Mouse (Mus musculus): ENCODE results near the gene Perp.

Perp gene

DNA sequence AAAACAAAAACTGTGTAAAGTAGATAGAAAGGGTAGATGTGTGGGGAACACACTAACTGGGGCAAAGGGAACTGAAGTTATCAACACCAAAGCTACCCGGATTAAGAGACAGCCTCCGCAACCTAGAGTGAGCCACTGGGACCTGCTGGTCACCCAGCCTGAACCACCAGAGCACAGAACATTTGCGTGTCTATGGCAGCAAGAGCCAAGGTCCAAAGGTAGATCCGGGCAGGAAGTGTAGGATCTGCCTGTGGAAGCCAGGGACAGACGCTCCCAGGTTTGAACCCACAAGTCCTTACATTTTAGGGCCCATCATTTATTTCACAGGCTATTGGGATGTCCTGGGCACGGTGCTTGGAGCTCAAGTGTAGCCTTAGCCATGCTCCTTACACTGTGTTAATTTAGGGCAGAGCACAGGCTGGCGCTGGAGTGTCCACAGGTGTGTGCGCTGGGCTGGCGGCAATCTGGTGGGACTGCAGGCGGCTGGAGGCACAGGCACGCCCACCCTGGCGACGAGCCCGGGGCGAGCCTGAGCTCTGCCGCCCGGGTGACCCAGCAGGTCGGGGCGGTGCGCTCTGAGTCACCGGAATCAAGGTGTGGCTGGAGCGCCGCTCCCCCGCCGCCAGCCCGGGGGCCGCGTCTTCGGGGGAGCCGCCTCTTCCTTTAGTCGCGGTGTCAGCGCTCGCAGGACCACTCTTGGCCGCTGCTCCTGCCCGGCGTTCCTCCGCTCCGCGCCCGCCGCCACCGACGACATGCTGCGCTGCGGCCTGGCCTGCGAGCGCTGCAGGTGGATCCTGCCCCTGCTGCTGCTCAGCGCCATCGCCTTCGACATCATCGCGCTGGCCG is at the start of gene Perp:
Gene Perp (plus strand): TSS at position 580 of the 846 bp plus-strand sequence.
- peak in 1 of 2 experiments; percentile 18 for DNase-seq

DNA sequence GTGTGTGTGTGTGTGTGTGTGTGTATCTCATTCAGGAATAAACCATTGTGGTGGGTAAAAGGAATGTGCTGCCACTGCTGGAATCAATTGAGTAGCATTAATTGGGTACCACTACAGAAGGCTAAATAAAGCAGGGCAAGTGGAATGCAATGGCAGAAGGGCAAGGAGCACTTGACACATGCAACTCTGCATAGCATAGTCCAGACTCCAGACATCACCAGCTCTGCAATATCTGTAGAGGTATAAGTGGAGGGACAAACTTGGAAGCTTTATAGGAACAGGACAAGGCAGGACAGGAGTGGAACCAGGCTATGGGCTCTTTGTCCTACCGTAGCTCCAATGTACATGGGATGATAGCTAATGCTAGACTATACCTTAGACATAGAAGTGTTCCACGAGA is 33.1 kb upstream of the Perp start:
- DNase-seq, result no peak

GRCm38 (mm10) chr10:18816560-18816959 is 28.3 kb upstream of the Perp start:
- DNase-seq, result no peak

GRCm38 (mm10) chr10:18825143-18825542 is 19.7 kb upstream of the Perp start:
- DNase-seq, result no peak

DNA sequence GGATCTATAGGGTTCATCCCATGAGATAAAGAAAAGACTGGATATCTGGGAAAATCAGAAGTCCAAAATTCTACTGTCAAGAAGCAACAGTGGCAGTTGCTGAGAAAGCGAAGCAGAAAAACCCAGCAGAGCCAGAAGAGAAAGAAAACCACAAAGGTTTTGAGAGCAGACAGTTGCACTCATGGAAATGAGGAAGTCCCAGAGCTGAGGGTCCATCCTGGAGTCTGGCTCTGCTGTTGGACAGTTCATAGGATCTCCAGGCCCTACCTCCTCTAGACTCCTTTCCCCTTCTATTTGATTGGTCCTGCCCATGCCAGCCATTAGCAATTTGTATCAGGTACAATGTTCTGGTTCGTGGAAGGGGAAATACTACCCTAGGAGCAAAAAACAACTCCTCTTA is 18.7 kb upstream of the Perp start:
- DNase-seq, result no peak

DNA sequence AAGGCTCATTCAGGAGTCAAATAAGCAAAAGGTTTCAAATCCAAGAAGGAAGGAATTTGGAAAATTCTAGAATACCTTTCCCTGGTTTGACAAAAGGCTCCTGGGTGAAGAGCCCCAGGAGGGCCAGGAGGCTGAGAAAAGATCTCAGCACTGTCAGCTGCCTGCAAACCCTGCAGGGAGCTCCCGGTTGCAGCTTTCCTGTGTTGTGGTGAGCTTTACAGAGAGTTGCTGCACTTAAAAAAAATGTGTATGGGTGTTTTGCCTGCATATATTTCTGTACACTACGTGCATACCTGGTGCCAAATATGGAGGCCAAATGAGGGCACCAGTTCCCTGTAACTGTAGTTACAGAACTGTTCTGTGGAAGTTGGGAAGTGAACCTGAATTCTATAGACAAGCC is 16.9 kb upstream of the Perp start:
- no peak for DNase-seq

GRCm38 (mm10) chr10:18830359-18830758 is 14.5 kb upstream of the Perp start:
- DNase-seq, result no peak

DNA sequence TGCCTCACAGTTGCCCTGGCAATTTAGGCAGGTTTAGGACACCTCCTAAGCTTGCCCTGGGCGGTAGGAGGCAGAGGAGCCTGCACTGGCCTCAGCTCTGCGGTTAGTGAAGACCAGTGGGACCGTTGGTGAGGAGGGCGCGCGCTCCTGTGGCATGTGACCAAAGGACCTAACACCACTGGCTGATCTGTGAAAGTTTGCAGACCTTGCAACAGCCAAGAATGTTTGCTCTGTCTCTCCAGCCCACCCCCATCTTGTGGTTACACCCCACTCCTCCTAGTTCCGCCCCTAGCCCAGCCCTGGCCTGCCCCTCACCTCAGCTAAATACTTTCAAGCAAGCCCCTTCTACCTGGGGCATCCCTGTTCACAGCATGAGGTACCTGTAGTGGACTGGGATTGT is 13.0 kb upstream of the Perp start:
- DNase-seq, result no peak

DNA sequence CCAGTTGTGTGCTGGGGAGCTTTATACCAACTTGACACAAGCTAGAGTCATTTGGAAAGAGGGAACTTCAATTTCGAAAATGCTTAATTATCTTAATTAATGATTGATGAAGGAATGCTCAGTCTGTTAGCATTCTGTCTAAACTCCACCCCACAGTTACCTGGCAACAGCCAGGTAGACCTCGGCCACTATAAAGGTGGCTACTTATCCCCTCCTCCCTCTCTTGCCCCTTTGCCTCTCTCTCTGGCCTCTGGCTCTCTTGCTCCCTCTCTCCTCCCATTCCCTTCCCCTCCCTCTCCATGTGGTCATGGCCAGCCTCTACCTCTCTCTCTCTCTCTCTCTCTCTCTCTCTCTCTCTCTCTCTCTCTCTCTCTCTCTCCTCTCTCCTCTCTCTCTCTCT is 10.4 kb upstream of the Perp start:
- DNase-seq, result no peak

DNA sequence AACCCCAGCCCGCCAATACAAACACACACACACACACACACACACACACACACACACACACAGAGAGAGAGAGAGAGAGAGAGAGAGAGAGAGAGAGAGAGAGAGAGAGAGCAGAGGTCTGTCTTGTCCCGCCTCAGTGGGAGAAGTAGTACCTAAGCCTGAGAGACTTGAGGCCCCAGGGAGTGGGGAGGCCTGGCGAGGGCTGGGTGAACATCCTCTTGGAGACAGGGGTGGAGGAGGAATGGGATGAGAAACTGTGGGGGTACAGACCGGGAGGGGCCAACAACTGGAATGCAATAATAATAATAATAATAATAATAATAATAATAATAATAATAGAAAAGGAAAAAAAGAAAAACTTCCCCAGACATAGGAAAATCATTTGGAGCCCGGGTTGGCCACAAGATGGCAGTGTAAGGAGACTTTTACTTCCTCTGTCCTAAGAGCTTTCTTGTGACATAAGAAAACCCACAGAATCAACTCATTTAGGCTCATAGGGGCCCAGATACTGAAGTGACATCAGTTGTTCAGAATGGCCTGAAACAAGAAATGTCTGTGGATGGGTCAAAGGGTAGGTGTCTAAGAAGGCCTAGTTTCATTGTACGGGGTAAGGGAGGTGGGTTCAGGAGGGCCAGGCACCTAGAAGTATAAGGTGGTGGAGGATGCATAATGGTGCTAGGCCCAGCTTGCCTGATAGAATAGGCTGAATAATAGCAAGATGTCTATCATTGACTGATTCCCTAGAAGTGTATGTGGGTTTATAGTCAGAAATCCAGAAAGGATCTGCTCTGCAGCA is 8.9 kb upstream of the Perp start:
- DNase-seq, result peak in 1 of 2 experiments; percentile 19

DNA sequence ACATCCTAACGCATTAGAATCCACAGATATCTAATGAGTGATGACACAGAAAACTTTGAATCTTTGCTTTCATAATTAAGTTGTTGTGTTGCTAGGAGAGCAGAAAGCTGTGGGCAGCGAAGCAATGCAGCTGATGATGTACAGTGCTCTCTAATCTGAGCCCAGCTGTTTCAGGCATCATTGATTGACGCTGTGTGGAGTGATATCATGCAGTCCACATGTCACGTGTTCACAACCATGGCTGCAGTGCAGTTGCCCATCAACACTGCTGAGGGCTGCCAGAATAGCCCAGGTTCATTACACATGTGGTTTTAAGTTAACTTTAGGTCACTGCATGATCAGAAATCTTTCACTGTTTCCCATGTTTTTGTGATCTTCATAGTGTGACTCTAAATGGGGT is 5.3 kb upstream of the Perp start:
- DNase-seq, result no peak

GRCm38 (mm10) chr10:18840736-18841135 is 4.1 kb upstream of the Perp start:
- no peak for DNase-seq

GRCm38 (mm10) chr10:18845287-18845662 is 455 bp downstream of the Perp start:
- DNase-seq, result no peak

DNA sequence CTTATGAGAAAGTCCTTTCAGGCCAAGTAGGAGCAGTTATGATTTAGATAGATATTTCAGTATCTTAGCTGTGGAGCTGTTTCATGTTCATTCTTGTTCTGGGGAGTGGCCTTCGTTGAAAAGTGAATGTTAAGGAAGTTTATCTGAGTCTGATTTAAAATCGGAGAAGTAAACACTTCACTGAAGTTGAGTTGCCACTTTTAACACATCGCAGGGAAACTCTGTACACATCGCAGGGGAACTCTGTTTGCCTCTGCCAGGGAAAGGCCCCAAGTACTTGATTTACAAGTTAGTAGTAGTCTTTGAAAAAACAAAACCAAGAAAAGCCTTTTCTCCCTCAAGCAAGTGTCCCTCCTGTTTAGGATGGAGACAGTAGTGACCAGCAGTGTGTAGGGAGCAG is 891 bp downstream of the Perp start:
- DNase-seq, result no peak

DNA sequence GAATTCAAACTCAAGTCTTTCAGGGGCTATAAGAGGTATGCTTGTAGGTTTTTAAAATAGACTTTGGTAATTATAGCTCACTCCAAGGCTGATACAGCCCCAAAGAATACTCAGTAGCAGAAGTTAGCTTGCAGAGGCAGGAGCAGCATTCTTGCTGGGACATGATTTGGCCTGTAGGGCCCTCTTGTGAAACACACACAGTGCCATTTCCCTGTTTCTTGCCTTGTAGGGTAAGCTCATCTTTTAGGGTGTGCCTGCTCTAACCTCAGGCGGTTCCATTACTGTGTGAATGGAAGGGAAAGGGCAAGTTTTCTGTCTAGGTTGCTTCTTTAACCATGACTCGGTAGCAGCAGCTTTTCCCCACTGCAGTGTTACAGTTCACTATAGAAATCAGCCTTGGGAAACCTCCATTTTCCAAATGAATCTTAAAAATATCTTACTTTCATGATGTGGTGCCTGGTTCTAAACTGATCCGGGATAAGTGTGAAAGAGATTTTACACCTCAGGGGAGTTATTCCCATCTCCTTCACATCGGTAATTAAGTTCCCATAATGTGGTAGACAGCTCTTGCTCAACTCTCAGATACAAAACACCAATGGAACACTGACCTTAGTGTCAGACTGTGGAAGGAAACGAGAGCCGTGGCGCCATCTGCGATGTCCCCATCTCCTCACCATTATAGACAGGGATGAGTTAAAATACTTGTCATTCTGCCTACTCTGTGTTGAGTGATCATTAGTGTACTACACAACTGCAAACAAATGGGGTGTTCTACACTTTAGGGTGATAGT is 1.8 kb downstream of the Perp start:
- no peak for DNase-seq

GRCm38 (mm10) chr10:18850177-18850576 is 5.4 kb downstream of the Perp start:
- DNase-seq, result no peak

DNA sequence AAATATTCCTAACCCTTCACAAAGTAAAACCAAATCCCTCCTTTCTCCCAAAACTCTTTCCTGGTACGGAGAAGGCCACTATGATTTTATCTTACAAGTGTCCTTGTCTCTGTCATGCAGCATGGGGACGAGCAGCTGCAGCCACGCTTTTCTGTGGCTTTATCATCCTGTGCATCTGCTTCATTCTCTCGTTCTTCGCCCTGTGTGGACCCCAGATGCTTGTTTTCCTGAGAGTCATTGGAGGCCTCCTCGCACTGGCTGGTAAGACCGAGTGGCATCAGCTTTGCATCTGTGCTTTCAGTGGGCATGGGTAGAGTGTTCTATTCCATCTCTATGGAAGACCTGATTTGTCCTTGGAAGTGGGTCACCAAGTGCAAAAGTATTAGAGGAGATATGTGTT is 8.6 kb downstream of the Perp start:
- DNase-seq, result no peak

DNA sequence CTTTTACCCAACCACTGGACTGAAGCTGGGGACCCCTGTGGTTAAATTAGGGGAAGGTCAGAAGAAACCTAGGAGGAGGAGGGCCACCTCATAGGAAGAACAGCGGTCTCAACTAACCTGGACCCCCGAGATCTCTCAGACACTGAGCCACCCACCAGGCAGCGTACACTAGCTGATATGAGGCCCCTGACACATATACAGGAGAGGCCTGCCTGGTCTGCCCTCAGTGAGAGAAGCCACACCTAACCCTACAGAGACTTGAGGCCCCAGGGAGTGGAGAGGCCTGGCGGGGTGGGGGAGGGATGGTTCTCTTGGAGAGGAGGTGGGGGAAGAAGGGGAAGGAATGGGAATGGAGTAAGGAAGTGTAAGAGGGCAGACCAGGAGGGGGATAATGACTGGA is 12.4 kb downstream of the Perp start:
- no peak for DNase-seq

DNA sequence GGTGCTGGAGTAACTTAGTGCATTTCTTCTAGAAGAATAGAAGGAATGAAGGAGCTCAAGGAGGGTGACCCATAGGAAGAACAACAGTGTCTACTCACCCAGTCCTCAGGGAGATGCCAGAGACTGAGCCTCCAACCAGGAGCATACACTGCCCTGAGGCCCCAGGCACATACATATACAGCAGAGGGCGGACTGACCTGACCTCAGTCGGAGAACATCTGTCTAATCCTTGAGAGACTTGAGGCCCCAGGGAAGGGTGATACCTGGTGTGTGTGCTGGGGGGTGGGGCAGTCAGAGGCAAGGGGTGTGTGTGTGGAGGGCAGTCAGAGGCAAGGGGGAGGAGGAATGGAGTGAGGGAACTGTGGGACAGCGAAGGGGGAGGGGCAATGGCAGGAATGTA is 14.8 kb downstream of the Perp start:
- DNase-seq, result no peak

DNA sequence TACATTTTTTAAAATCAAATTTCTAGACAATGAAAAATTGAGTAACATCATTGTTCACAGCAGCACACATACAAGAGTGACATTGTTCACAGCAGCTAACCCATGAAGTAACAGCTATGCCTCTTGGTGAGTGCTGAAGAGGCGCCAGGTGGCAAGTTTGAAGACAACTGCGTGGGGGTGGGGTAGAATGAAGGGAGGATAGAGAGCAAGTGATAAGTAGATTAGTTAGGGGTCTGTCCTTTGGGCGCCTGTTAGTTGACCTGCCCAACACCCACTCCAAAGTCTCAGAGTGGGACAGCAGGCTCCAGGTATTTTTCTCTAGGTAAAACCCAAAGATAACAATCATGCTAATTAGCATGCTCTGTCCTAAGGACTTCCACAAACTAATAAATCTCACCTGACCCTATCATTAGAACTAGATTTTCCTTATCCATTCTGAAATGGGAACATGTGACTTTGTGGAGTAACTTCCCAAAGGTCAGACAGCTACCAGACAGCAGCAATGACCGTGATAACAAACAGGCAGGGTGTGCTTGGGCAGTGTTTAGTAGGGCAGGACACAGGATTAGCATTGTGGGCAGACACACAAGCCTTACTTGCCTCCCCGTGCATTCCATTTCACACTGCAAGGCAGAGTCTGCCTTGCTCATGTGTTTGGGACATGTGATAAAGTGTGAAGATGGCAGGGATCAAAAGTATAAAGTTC is 15.5 kb downstream of the Perp start:
- DNase-seq, result no peak

DNA sequence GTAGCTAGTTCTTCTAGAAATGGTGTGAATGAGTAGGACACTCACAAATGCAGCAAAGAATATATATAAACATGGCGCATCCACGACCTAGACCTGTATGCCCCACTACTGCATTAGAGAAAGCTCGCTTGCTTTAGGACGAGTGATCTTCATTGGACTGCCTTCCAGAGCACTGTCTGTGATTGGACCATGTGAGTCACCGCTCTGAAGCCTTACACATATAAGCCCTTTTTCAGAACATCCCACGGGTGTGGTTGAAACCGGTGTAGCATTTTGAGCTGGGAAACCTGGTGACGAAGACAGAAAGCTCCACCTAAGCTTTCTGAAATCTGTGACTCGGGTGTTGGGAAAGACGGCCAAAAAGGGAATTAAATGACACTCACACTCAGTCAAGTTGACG is 16.0 kb downstream of the Perp start:
- no peak for DNase-seq

- no peak for DNase-seq
These were observed 16.6 kb downstream of the Perp start for GRCm38 (mm10) chr10:18861418-18861817.

GRCm38 (mm10) chr10:18863332-18863731 is 18.5 kb downstream of the Perp start:
- DNase-seq, result no peak

Measured in spleen, adult 18-20 months (tissue).